Mouse (Mus musculus): ENCODE measurements around the gene Itih5. TPM values are rescaled to one million over a fixed set of nuclear protein-coding genes. Genes with fewer than 3 reads are reported as not detected.

Gene Itih5
- polyA plus RNA-seq, 1 experiment from 2014 or later: 8.1 TPM

- Histone ChIP-seq H3K4me2 (replicated peaks) (no peak overlapping the region), H3K27me3 (replicated peaks) (no peaks in the 10 kb centered on the region), H3K9ac (no peak overlapping the region), H3K9me3 (no peaks in the 10 kb centered on the region), H3K36me3 (no peaks in the 10 kb centered on the region), H3K4me1 (no peaks in the 10 kb centered on the region), H3K27ac (no peak overlapping the region), H3K4me3 (no peak overlapping the region)
- no peak for ATAC-seq (ENCODE audit: low FRiP score, low read depth)
- WGBS: 85% methylated on average over 9 of the region's 9 CpGs
These were observed 97.1 kb downstream of the Itih5 start for GRCm38 (mm10) chr2:10250441-10250840.

GRCm38 (mm10) chr2:10250926-10251325 is 97.6 kb downstream of the Itih5 start:
- H3K9me3 ChIP-seq: no peaks in the 10 kb centered on the region
- ATAC-seq (ENCODE audit: low FRiP score, low read depth): no peak
- no peaks in the 10 kb centered on the region for H3K36me3 ChIP-seq
- no peak overlapping the region for H3K9ac ChIP-seq
- H3K27me3 ChIP-seq (replicated peaks): no peaks in the 10 kb centered on the region
- no peak overlapping the region for H3K4me2 ChIP-seq (replicated peaks)
- no peak overlapping the region for H3K4me3 ChIP-seq
- H3K27ac ChIP-seq: no peak overlapping the region
- 72% methylated on average over 4 of the region's 4 CpGs for WGBS
- H3K4me1 ChIP-seq: no peaks in the 10 kb centered on the region

- 89% methylated on average over 9 of the region's 9 CpGs for WGBS
- H3K4me1 ChIP-seq: no peaks in the 10 kb centered on the region
These were observed 98.1 kb downstream of the Itih5 start for GRCm38 (mm10) chr2:10251466-10251865.

GRCm38 (mm10) chr2:10252016-10252415 is 98.6 kb downstream of the Itih5 start:
- H3K9ac ChIP-seq: no peak overlapping the region
- no peak overlapping the region for H3K4me2 ChIP-seq (replicated peaks)
- no peaks in the 10 kb centered on the region for H3K36me3 ChIP-seq
- no peak overlapping the region for H3K4me3 ChIP-seq
- no peaks in the 10 kb centered on the region for H3K4me1 ChIP-seq
- H3K27ac ChIP-seq: no peak overlapping the region
- H3K27me3 ChIP-seq (replicated peaks): no peaks in the 10 kb centered on the region
- WGBS: 89% methylated on average over 2 of the region's 2 CpGs
- ATAC-seq (ENCODE audit: low FRiP score, low read depth): no peak
- no peaks in the 10 kb centered on the region for H3K9me3 ChIP-seq

More at GRCm38 (mm10) chr2:10251466-10251865, 98.1 kb downstream of the Itih5 start:
- no peak for ATAC-seq (ENCODE audit: low FRiP score, low read depth)
- Histone ChIP-seq H3K27ac (no peak overlapping the region), H3K4me2 (replicated peaks) (no peak overlapping the region), H3K9me3 (no peaks in the 10 kb centered on the region), H3K4me3 (no peak overlapping the region), H3K27me3 (replicated peaks) (no peaks in the 10 kb centered on the region), H3K9ac (no peak overlapping the region), H3K36me3 (no peaks in the 10 kb centered on the region)

GRCm38 (mm10) chr2:10253351-10253750 is 100.0 kb downstream of the Itih5 start:
- no peak overlapping the region for H3K9ac ChIP-seq
- no peaks in the 10 kb centered on the region for H3K36me3 ChIP-seq
- no peak for ATAC-seq (ENCODE audit: low FRiP score, low read depth)
- WGBS: 75% methylated on average over 3 of the region's 3 CpGs
- H3K4me1 ChIP-seq: no peaks in the 10 kb centered on the region
- no peak overlapping the region for H3K27ac ChIP-seq
- H3K4me3 ChIP-seq: no peak overlapping the region
- H3K4me2 ChIP-seq (replicated peaks): no peak overlapping the region
- H3K27me3 ChIP-seq (replicated peaks): no peaks in the 10 kb centered on the region
- no peaks in the 10 kb centered on the region for H3K9me3 ChIP-seq

GRCm38 (mm10) chr2:10256949-10257348 is 103.6 kb downstream of the Itih5 start:
- H3K9ac ChIP-seq: no peak overlapping the region
- H3K36me3 ChIP-seq: no peaks in the 10 kb centered on the region
- no peak for ATAC-seq (ENCODE audit: low FRiP score, low read depth)

GRCm38 (mm10) chr2:10258312-10258711 is 104.9 kb downstream of the Itih5 start:
- Histone ChIP-seq H3K27ac (no peak overlapping the region), H3K4me2 (replicated peaks) (no peak overlapping the region), H3K36me3 (no peaks in the 10 kb centered on the region), H3K9ac (no peak overlapping the region), H3K4me1 (peaks cover 4% of the 10 kb centered on the region), H3K9me3 (no peaks in the 10 kb centered on the region), H3K4me3 (no peak overlapping the region), H3K27me3 (replicated peaks) (no peaks in the 10 kb centered on the region)
- ATAC-seq (ENCODE audit: low FRiP score, low read depth): no peak
- 70% methylated on average over 5 of the region's 5 CpGs for WGBS

More at GRCm38 (mm10) chr2:10256949-10257348, 103.6 kb downstream of the Itih5 start:
- Histone ChIP-seq H3K4me3 (no peak overlapping the region), H3K9me3 (no peaks in the 10 kb centered on the region), H3K27ac (no peak overlapping the region), H3K4me2 (replicated peaks) (no peak overlapping the region), H3K4me1 (no peaks in the 10 kb centered on the region), H3K27me3 (replicated peaks) (no peaks in the 10 kb centered on the region)
- 76% methylated on average over 5 of the region's 5 CpGs for WGBS

GRCm38 (mm10) chr2:10260109-10260508 is 106.7 kb downstream of the Itih5 start:
- no peak overlapping the region for H3K9ac ChIP-seq
- no peak overlapping the region for H3K27ac ChIP-seq
- H3K4me1 ChIP-seq: peaks cover 15% of the 10 kb centered on the region
- WGBS: 53% methylated on average over 5 of the region's 5 CpGs
- H3K4me2 ChIP-seq (replicated peaks): no peak overlapping the region
- H3K27me3 ChIP-seq (replicated peaks): no peaks in the 10 kb centered on the region
- no peaks in the 10 kb centered on the region for H3K36me3 ChIP-seq
- H3K4me3 ChIP-seq: no peak overlapping the region
- no peak for ATAC-seq (ENCODE audit: low FRiP score, low read depth)
- no peaks in the 10 kb centered on the region for H3K9me3 ChIP-seq

GRCm38 (mm10) chr2:10261337-10261736 is 108.0 kb downstream of the Itih5 start:
- Histone ChIP-seq H3K9me3 (no peaks in the 10 kb centered on the region), H3K9ac (no peak overlapping the region), H3K27ac (no peak overlapping the region), H3K27me3 (replicated peaks) (no peaks in the 10 kb centered on the region), H3K36me3 (no peaks in the 10 kb centered on the region), H3K4me3 (no peak overlapping the region), H3K4me2 (replicated peaks) (no peak overlapping the region), H3K4me1 (peaks cover 15% of the 10 kb centered on the region)
- 67% methylated on average over 5 of the region's 5 CpGs for WGBS
- ATAC-seq (ENCODE audit: low FRiP score, low read depth): no peak

GRCm38 (mm10) chr2:10262722-10263121 is 109.4 kb downstream of the Itih5 start:
- Histone ChIP-seq H3K27me3 (replicated peaks) (no peaks in the 10 kb centered on the region), H3K27ac (no peak overlapping the region), H3K4me3 (no peak overlapping the region), H3K9ac (no peak overlapping the region), H3K4me2 (replicated peaks) (no peak overlapping the region), H3K9me3 (no peaks in the 10 kb centered on the region), H3K36me3 (no peaks in the 10 kb centered on the region), H3K4me1 (peaks cover 15% of the 10 kb centered on the region)
- peak; percentile 33; the same call in 1 of the 2 replicates for ATAC-seq (ENCODE audit: low FRiP score, low read depth)
- WGBS: 5% methylated on average over 5 of the region's 5 CpGs

GRCm38 (mm10) chr2:10263909-10264489 is 110.6 kb downstream of the Itih5 start:
- WGBS: 41% methylated on average over 7 of the region's 7 CpGs
- Histone ChIP-seq H3K4me1 (peaks cover 15% of the 10 kb centered on the region), H3K27ac (no peak overlapping the region), H3K27me3 (replicated peaks) (no peaks in the 10 kb centered on the region), H3K4me2 (replicated peaks) (0 out of 2 replicates have a peak overlapping the region, but pooled peaks have one; percentile 4), H3K4me3 (no peak overlapping the region), H3K36me3 (no peaks in the 10 kb centered on the region), H3K9ac (no peak overlapping the region), H3K9me3 (no peaks in the 10 kb centered on the region)
- no peak for ATAC-seq (ENCODE audit: low FRiP score, low read depth)

GRCm38 (mm10) chr2:10265881-10266280 is 112.5 kb downstream of the Itih5 start:
- H3K9me3 ChIP-seq: no peaks in the 10 kb centered on the region
- no peaks in the 10 kb centered on the region for H3K27me3 ChIP-seq (replicated peaks)
- no peak overlapping the region for H3K27ac ChIP-seq
- H3K4me3 ChIP-seq: no peak overlapping the region
- H3K4me1 ChIP-seq: peaks cover 15% of the 10 kb centered on the region
- H3K36me3 ChIP-seq: no peaks in the 10 kb centered on the region
- WGBS: 86% methylated on average over 5 of the region's 5 CpGs
- no peak overlapping the region for H3K4me2 ChIP-seq (replicated peaks)
- no peak overlapping the region for H3K9ac ChIP-seq
- no peak for ATAC-seq (ENCODE audit: low FRiP score, low read depth)

- Histone ChIP-seq H3K27ac (no peak overlapping the region), H3K4me2 (replicated peaks) (no peak overlapping the region), H3K4me1 (no peaks in the 10 kb centered on the region), H3K27me3 (replicated peaks) (no peaks in the 10 kb centered on the region), H3K9ac (no peak overlapping the region), H3K36me3 (no peaks in the 10 kb centered on the region), H3K4me3 (no peak overlapping the region), H3K9me3 (no peaks in the 10 kb centered on the region)
- 75% methylated on average over 8 of the region's 9 CpGs for WGBS
- ATAC-seq (ENCODE audit: low FRiP score, low read depth): no peak
These were observed 119.3 kb downstream of the Itih5 start for GRCm38 (mm10) chr2:10272604-10273115.

All from neural tube, embryonic 12.5 days (tissue).